Mouse (Mus musculus) heart, embryonic 16.5 days (tissue): Measurements from ENCODE around the gene Mvk. TPM values are rescaled to one million over a fixed set of nuclear protein-coding genes. Genes with fewer than 3 reads are reported as not detected.

Experiments used
- ATAC-seq: fragments of 200-750 bp; cut with Nextera tagmentation; replicated peaks from 2 replicates; pipeline ENCODE4 v1.8.0; 2017; ENCODE audit warnings: moderate number of reproducible peaks; ENCODE audit not compliant: insufficient read depth, low FRiP score; ENCODE audit errors: extremely low read depth
- H3K27ac ChIP-seq: fragments of 300-500 bp; sonication (generic); 2 replicates; pipeline ENCODE4 v1.5.1; 2014; ENCODE audit warnings: mild to moderate bottlenecking, low read length, control low read depth, moderate library complexity
- H3K27me3 ChIP-seq: fragments of 300-500 bp; sonication (generic); 2 replicates; pipeline ENCODE4 v1.6.1; 2014; ENCODE audit warnings: low read length, mixed read lengths; ENCODE audit not compliant: control insufficient read depth, insufficient read depth
- H3K36me3 ChIP-seq: fragments of 300-500 bp; sonication (generic); 2 replicates; pipeline ENCODE4 v1.6.1; 2014; ENCODE audit not compliant: control insufficient read depth, insufficient read depth
- H3K4me1 ChIP-seq: fragments of 300-500 bp; sonication (generic); 2 replicates; pipeline ENCODE4 v1.6.1; 2014; ENCODE audit warnings: low read length, mixed read lengths; ENCODE audit not compliant: control insufficient read depth, insufficient read depth
- H3K4me2 ChIP-seq: fragments of 300-500 bp; sonication (generic); 2 replicates; pipeline ENCODE4 v1.6.1; 2014; ENCODE audit warnings: low read depth, mild to moderate bottlenecking, control low read depth, low read length
- H3K4me3 ChIP-seq: fragments of 300-500 bp; sonication (generic); 2 replicates; pipeline ENCODE4 v1.5.1; 2014; ENCODE audit warnings: mild to moderate bottlenecking, control low read depth, low read length
- H3K9ac ChIP-seq: fragments of 300-500 bp; sonication (generic); 2 replicates; pipeline ENCODE4 v1.6.1; 2014; ENCODE audit warnings: low read length, control low read depth
- H3K9me3 ChIP-seq: fragments of 300-500 bp; sonication (generic); replicated peaks from 2 replicates; pipeline ENCODE4 v1.6.1; 2016; ENCODE audit warnings: low read length; ENCODE audit not compliant: control insufficient read depth
- WGBS: fragments of 180-500 bp; shearing (Covaris S2); extraction: QIAGEN DNeasy Blood & Tissue Kit; methylation state at CpG from one replicate; pipeline ENCODE4 v1.1.7; 2014; 5-methylcytosine and 5-hydroxymethylcytosine counted together
- polyA plus RNA-seq: library from polyadenylated mRNA; unstranded; fragments of >200 nt; fragmentation: Nextera tagmentation; extraction: Ambion mirVana; gene quantifications from 2 replicates; pipeline ENCODE4 v1.2.1, GENCODE M21; 2015

The Mvk gene
- 15.8 and 17.5 TPM in 2 replicates for polyA plus RNA-seq

GRCm38 (mm10) chr5:114443566-114444367 lies at the start of gene Mvk, which contains the start of gene Mmab:
Gene Mvk, plus strand, starts transcription at chr5:114444269.
Gene Mmab, minus strand, starts transcription at chr5:114444060.
- H3K4me2 ChIP-seq = peak within 1 kb of the TSS; percentile 95
- WGBS = 2% methylated on average over 43 of the region's 43 CpGs
- ATAC-seq = peak; percentile 98
- H3K27ac ChIP-seq = peak within 1 kb of the TSS; percentile 64
- H3K4me1 ChIP-seq = peaks cover 7% of the 10 kb centered on the region
- H3K4me3 ChIP-seq = peak within 1 kb of the TSS; percentile 87
- H3K27me3 ChIP-seq = no peaks in the 10 kb centered on the region
- peaks cover 4% of the 10 kb centered on the region; the same call in 1 of the 2 replicates for H3K36me3 ChIP-seq
- no peaks in the 10 kb centered on the region for H3K9me3 ChIP-seq
- H3K9ac ChIP-seq = peak within 1 kb of the TSS; percentile 84

- WGBS = 91% methylated on average over 14 of the region's 14 CpGs
- no peak overlapping the region for H3K4me2 ChIP-seq
- no peaks in the 10 kb centered on the region for H3K9me3 ChIP-seq
- no peak overlapping the region for H3K4me3 ChIP-seq
- H3K4me1 ChIP-seq = no peaks in the 10 kb centered on the region
- no peaks in the 10 kb centered on the region for H3K27me3 ChIP-seq
- no peak for ATAC-seq
- H3K9ac ChIP-seq = no peak overlapping the region
- H3K27ac ChIP-seq = no peak overlapping the region
- peaks cover 86% of the 10 kb centered on the region for H3K36me3 ChIP-seq
These were observed 37.5 kb upstream of the Mvk start for GRCm38 (mm10) chr5:114406592-114406991.

GRCm38 (mm10) chr5:114407269-114407668 lies 36.8 kb upstream of the Mvk start:
- Histone ChIP-seq H3K27ac (no peak overlapping the region), H3K4me1 (no peaks in the 10 kb centered on the region; the same call in 1 of the 2 replicates), H3K36me3 (peaks cover 88% of the 10 kb centered on the region), H3K9ac (no peak overlapping the region), H3K9me3 (no peaks in the 10 kb centered on the region), H3K4me3 (no peak overlapping the region), H3K4me2 (no peak overlapping the region), H3K27me3 (no peaks in the 10 kb centered on the region)
- ATAC-seq = no peak
- 81% methylated on average over 10 of the region's 10 CpGs for WGBS

GRCm38 (mm10) chr5:114407810-114408209 lies 36.3 kb upstream of the Mvk start:
- H3K27ac ChIP-seq = no peak overlapping the region
- H3K4me3 ChIP-seq = no peak overlapping the region
- no peaks in the 10 kb centered on the region for H3K27me3 ChIP-seq
- ATAC-seq = no peak
- 82% methylated on average over 9 of the region's 9 CpGs for WGBS
- peaks cover 89% of the 10 kb centered on the region for H3K36me3 ChIP-seq
- H3K4me1 ChIP-seq = peaks cover 3% of the 10 kb centered on the region; the same call in 1 of the 2 replicates
- no peak overlapping the region for H3K4me2 ChIP-seq
- H3K9me3 ChIP-seq = no peaks in the 10 kb centered on the region
- no peak overlapping the region for H3K9ac ChIP-seq

GRCm38 (mm10) chr5:114408846-114409245 lies 35.2 kb upstream of the Mvk start:
- Histone ChIP-seq H3K9ac (no peak overlapping the region), H3K4me1 (peaks cover 13% of the 10 kb centered on the region), H3K4me3 (no peak overlapping the region), H3K9me3 (no peaks in the 10 kb centered on the region), H3K36me3 (peaks cover 84% of the 10 kb centered on the region), H3K4me2 (no peak overlapping the region), H3K27ac (no peak overlapping the region), H3K27me3 (no peaks in the 10 kb centered on the region)
- 91% methylated on average over 11 of the region's 11 CpGs for WGBS
- ATAC-seq = no peak

- Histone ChIP-seq H3K27me3 (no peaks in the 10 kb centered on the region), H3K27ac (no peak overlapping the region), H3K9ac (no peak overlapping the region), H3K4me1 (peaks cover 13% of the 10 kb centered on the region), H3K9me3 (no peaks in the 10 kb centered on the region), H3K4me3 (no peak overlapping the region), H3K36me3 (peaks cover 85% of the 10 kb centered on the region), H3K4me2 (no peak overlapping the region)
- 84% methylated on average over 13 of the region's 13 CpGs for WGBS
- no peak for ATAC-seq
These were observed 33.6 kb upstream of the Mvk start for GRCm38 (mm10) chr5:114410429-114410828.

- no peak for ATAC-seq
- Histone ChIP-seq H3K27ac (peak overlapping the region; percentile 13; the same call in 1 of the 2 replicates), H3K9ac (no peak overlapping the region), H3K4me3 (no peak overlapping the region), H3K27me3 (no peaks in the 10 kb centered on the region), H3K36me3 (peaks cover 86% of the 10 kb centered on the region), H3K9me3 (no peaks in the 10 kb centered on the region), H3K4me1 (peaks cover 13% of the 10 kb centered on the region), H3K4me2 (no peak overlapping the region)
- WGBS = 59% methylated on average over 23 of the region's 23 CpGs
These were observed 31.6 kb upstream of the Mvk start for GRCm38 (mm10) chr5:114412361-114412998.

- Histone ChIP-seq H3K4me2 (no peak overlapping the region), H3K27me3 (no peaks in the 10 kb centered on the region), H3K9me3 (no peaks in the 10 kb centered on the region), H3K9ac (no peak overlapping the region), H3K36me3 (peaks cover 82% of the 10 kb centered on the region), H3K4me3 (no peak overlapping the region), H3K4me1 (peaks cover 13% of the 10 kb centered on the region), H3K27ac (peak overlapping the region; percentile 43; the same call in 1 of the 2 replicates)
- peak; percentile 54; the same call in 1 of the 2 replicates for ATAC-seq
- WGBS = 41% methylated on average over 16 of the region's 16 CpGs
These were observed 30.9 kb upstream of the Mvk start for GRCm38 (mm10) chr5:114413067-114413735.
